Mouse (Mus musculus) thymus, postnatal 10 days (tissue): ENCODE results near the gene Srd5a1.
"Not testable (repeated sequence)": the region's sequence is repeated elsewhere in the genome, so short reads cannot be mapped to it uniquely, and the experiment has no call there.

Source experiments
- DNase-seq, 2 experiments: peaks; one replicate each; pipeline ENCODE4 v3.0.0; 2021; ENCODE audit warnings: low spot score in 2 of 2

Srd5a1 gene

GRCm38 (mm10) chr13:69576676-69577075 is 34.6 kb downstream of the Srd5a1 start:
- DNase-seq, result no peak

GRCm38 (mm10) chr13:69572594-69572993 is 38.6 kb downstream of the Srd5a1 start:
- DNase-seq, result no peak

GRCm38 (mm10) chr13:69569201-69569600 is 42.0 kb downstream of the Srd5a1 start:
- no peak for DNase-seq

GRCm38 (mm10) chr13:69565401-69565800 is 45.8 kb downstream of the Srd5a1 start:
- not testable (repeated sequence) for DNase-seq

GRCm38 (mm10) chr13:69564573-69564972 is 46.7 kb downstream of the Srd5a1 start:
- no peak for DNase-seq

GRCm38 (mm10) chr13:69563905-69564304 is 47.3 kb downstream of the Srd5a1 start:
- DNase-seq, result no peak

GRCm38 (mm10) chr13:69562654-69563574 is 48.3 kb downstream of the Srd5a1 start:
- DNase-seq, result no peak

- no peak for DNase-seq
Observed at GRCm38 (mm10) chr13:69562004-69562403, 49.2 kb downstream of the Srd5a1 start.

- DNase-seq, result no peak
Observed at GRCm38 (mm10) chr13:69559291-69559961, 51.8 kb downstream of the Srd5a1 start.

- DNase-seq, result no peak
Observed at GRCm38 (mm10) chr13:69558098-69558660, 53.1 kb downstream of the Srd5a1 start.

GRCm38 (mm10) chr13:69556728-69557127 is 54.5 kb downstream of the Srd5a1 start:
- no peak for DNase-seq

GRCm38 (mm10) chr13:69555957-69556482 is 55.2 kb downstream of the Srd5a1 start:
- no peak for DNase-seq

- no peak for DNase-seq
Observed at GRCm38 (mm10) chr13:69555045-69555444, 56.2 kb downstream of the Srd5a1 start.

- DNase-seq, result no peak
Observed at GRCm38 (mm10) chr13:69554255-69554654, 57.0 kb downstream of the Srd5a1 start.

GRCm38 (mm10) chr13:69553024-69553423 is 58.2 kb downstream of the Srd5a1 start:
- DNase-seq, result peak in 1 of 2 experiments; percentile 31

- no peak for DNase-seq
Observed at GRCm38 (mm10) chr13:69550831-69551230, 60.4 kb downstream of the Srd5a1 start.

- no peak for DNase-seq
Observed at GRCm38 (mm10) chr13:69549980-69550379, 61.3 kb downstream of the Srd5a1 start.

GRCm38 (mm10) chr13:69547488-69548180 is 63.6 kb downstream of the Srd5a1 start:
- no peak for DNase-seq

- DNase-seq, result peak; percentile 41 to 63
Observed at GRCm38 (mm10) chr13:69545019-69545418, 66.2 kb downstream of the Srd5a1 start.

- DNase-seq, result no peak
Observed at GRCm38 (mm10) chr13:69543595-69543994, 67.6 kb downstream of the Srd5a1 start.

GRCm38 (mm10) chr13:69542571-69543352 is 68.5 kb downstream of the Srd5a1 start:
- DNase-seq, result no peak
